Mouse (Mus musculus) bone marrow, adult 2 months (tissue): ENCODE results near the gene Gm49355.

Experiments
- CTCF ChIP-seq: fragments of 200-500 bp; IDR thresholded peaks from 2 replicates; pipeline ENCODE4 v1.5.1; 2011; ENCODE audit warnings: low read length, control low read depth; ENCODE audit not compliant: control insufficient read depth, insufficient read depth
- POLR2A ChIP-seq: fragments of 200-500 bp; IDR thresholded peaks from 2 replicates; pipeline ENCODE4 v1.6.1; 2011; ENCODE audit warnings: low read depth, mild to moderate bottlenecking, control low read depth, low read length, borderline replicate concordance; ENCODE audit not compliant: control insufficient read depth

DNA sequence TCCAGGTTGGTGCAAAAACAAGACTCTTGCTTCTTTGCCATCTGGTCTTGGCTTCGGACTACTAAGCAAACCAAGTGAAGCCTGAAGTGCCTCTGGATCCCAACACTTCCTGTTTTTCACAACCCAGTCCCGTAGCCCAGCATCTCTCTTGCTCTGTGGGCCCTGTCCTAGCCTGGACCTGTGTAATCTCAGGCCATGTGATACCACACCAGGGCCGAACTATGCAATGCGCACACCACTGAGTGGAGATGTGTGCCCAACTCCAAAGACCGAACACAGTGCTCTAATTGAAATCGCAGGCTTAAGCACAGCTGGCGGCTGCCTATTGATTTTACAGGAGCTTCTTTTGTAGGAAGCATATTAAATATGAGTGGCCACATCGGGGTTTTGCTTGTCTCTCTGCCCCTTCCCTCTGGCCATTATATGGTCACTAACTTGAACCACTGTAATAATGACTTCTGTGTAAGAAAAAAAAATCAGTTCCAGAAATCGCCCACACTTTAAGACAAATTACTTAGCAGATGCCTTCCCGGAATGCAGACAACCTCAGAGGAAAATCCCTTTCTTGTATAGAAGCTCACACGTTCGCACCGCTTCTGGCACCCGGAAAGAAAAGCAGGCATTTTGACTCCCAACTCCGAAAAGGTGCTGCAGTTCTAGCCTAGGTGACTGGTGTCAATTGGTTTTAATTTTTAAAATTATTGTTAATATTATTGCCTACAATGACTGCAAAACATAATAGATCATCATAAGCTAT lies 65.7 kb downstream of the Gm49355 start:
- TF ChIP-seq CTCF = no peak
- no peak for TF ChIP-seq POLR2A
